Mouse (Mus musculus) liver, postnatal 0 days (tissue): Measurements from ENCODE around the gene Clec10a. TPM values are rescaled to one million over a fixed set of nuclear protein-coding genes. Genes with fewer than 3 reads are reported as not detected.

Source experiments
- ATAC-seq: fragments of 200-750 bp; cut with Nextera tagmentation; 2 replicates; pipeline ENCODE4 v1.8.0; 2017; ENCODE audit warnings: mild to moderate bottlenecking, moderate library complexity
- DNase-seq: peaks from one replicate; pipeline ENCODE4 v3.0.0-alpha.2; 2016
- H3K27ac ChIP-seq: fragments of 300-500 bp; sonication (generic); 2 replicates; pipeline ENCODE4 v1.5.1; 2014; ENCODE audit warnings: antibody characterized with exemption, moderate library complexity, mild to moderate bottlenecking, low read depth
- H3K27me3 ChIP-seq: fragments of 300-500 bp; sonication (generic); 2 replicates; pipeline ENCODE4 v1.6.1; 2014; ENCODE audit warnings: low read length, control low read depth, mixed read lengths; ENCODE audit not compliant: insufficient read depth
- H3K36me3 ChIP-seq: fragments of 300-500 bp; sonication (generic); replicated peaks from 2 replicates; pipeline ENCODE4 v1.6.1; 2014; ENCODE audit warnings: mild to moderate bottlenecking, control low read depth, low read length, moderate library complexity, mixed read lengths; ENCODE audit not compliant: insufficient read depth
- H3K4me1 ChIP-seq: fragments of 300-500 bp; sonication (generic); 2 replicates; pipeline ENCODE4 v1.6.1; 2014; ENCODE audit warnings: antibody characterized with exemption, mild to moderate bottlenecking, control low read depth; ENCODE audit not compliant: insufficient read depth
- H3K4me2 ChIP-seq: fragments of 300-500 bp; sonication (generic); 2 replicates; pipeline ENCODE4 v1.6.1; 2014; ENCODE audit warnings: low read depth, mild to moderate bottlenecking, low read length, moderate library complexity, mixed read lengths
- H3K4me3 ChIP-seq: fragments of 300-500 bp; sonication (generic); 2 replicates; pipeline ENCODE4 v1.5.1; 2014; ENCODE audit warnings: low read depth, low read length
- H3K9ac ChIP-seq: fragments of 300-500 bp; sonication (generic); replicated peaks from 2 replicates; pipeline ENCODE4 v1.6.1; 2014; ENCODE audit warnings: mild to moderate bottlenecking, moderate library complexity
- H3K9me3 ChIP-seq: fragments of 300-500 bp; sonication (generic); 2 replicates; pipeline ENCODE4 v1.6.1; 2016; ENCODE audit warnings: mild to moderate bottlenecking, control low read depth, low read length, mixed read lengths
- CTCF ChIP-seq: sonication (generic); IDR thresholded peaks from 2 replicates; pipeline ENCODE4 v1.5.1; 2016; ENCODE audit warnings: antibody characterized with exemption, low read depth
- EP300 ChIP-seq: IDR thresholded peaks from 2 replicates; pipeline ENCODE4 v1.6.1; 2016; ENCODE audit warnings: antibody characterized with exemption, low read depth, mild to moderate bottlenecking
- WGBS: fragments of 180-500 bp; shearing (Covaris S2); extraction: QIAGEN DNeasy Blood & Tissue Kit; methylation state at CpG from one replicate; pipeline ENCODE4 v1.1.7; 2014; ENCODE audit not compliant: insufficient replicate concordance; 5-methylcytosine and 5-hydroxymethylcytosine counted together
- polyA plus RNA-seq: library from polyadenylated mRNA; unstranded; fragments of >200 nt; fragmentation: Nextera tagmentation; extraction: Ambion mirVana; gene quantifications from 2 replicates; pipeline ENCODE4 v1.2.1, GENCODE M21; 2015

Gene Clec10a
- polyA plus RNA-seq, 1 experiment from 2014 or later = 0.81 TPM

DNA sequence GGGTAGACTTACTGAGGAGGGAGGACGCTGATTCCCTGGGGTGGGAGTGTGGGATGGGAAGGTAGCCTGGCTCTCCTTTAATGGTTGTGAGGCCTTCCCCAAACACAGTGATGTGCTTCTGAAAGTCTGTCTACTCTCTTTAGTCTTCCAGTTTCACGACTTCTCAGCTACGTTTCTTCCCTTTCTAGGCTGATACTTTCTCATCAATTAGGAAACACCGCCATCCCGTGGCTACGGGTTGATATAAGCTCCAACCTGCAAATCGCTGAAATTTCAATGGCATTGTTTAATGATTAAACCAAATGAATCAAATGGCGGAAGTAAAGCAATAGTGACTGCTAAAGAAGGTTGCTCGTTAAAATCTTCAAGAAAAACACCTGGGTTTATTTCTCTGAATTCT, 56.9 kb downstream of the Clec10a start:
- no peaks in the 10 kb centered on the region for H3K36me3 ChIP-seq
- peak; percentile 78 for TF ChIP-seq CTCF
- TF ChIP-seq EP300 = no peak
- no peak overlapping the region for H3K4me3 ChIP-seq
- H3K9ac ChIP-seq = no peak overlapping the region
- peak overlapping the region; percentile 64; the same call in 1 of the 2 replicates for H3K4me2 ChIP-seq
- H3K4me1 ChIP-seq = peaks cover 16% of the 10 kb centered on the region
- peaks cover 35% of the 10 kb centered on the region for H3K27me3 ChIP-seq
- WGBS = 5% methylated on average over 9 of the region's 9 CpGs
- H3K9me3 ChIP-seq = no peaks in the 10 kb centered on the region
- no peak overlapping the region for H3K27ac ChIP-seq
- peak; percentile 24; the same call in 1 of the 2 replicates for ATAC-seq
- DNase-seq = peak; percentile 74

GRCm38 (mm10) chr11:70213736-70214135, 57.7 kb downstream of the Clec10a start:
- 9% methylated on average over 26 of the region's 26 CpGs for WGBS

GRCm38 (mm10) chr11:70214191-70214855, 58.3 kb downstream of the Clec10a start:
- Histone ChIP-seq H3K9me3 (no peaks in the 10 kb centered on the region), H3K4me2 (peak overlapping the region; percentile 64), H3K36me3 (no peaks in the 10 kb centered on the region), H3K27me3 (peaks cover 35% of the 10 kb centered on the region), H3K9ac (peak overlapping the region; percentile 34; the same call in 1 of the 2 replicates), H3K4me1 (peaks cover 13% of the 10 kb centered on the region), H3K27ac (no peak overlapping the region), H3K4me3 (peak overlapping the region; percentile 32)
- WGBS = 2% methylated on average over 42 of the region's 46 CpGs
- TF ChIP-seq CTCF = no peak
- peak; percentile 40 for ATAC-seq
- DNase-seq = no peak

More at GRCm38 (mm10) chr11:70213736-70214135, 57.7 kb downstream of the Clec10a start:
- no peak overlapping the region for H3K9ac ChIP-seq
- H3K9me3 ChIP-seq = no peaks in the 10 kb centered on the region
- peaks cover 13% of the 10 kb centered on the region for H3K4me1 ChIP-seq
- no peak overlapping the region for H3K27ac ChIP-seq
- H3K36me3 ChIP-seq = no peaks in the 10 kb centered on the region
- peak overlapping the region; percentile 32 for H3K4me3 ChIP-seq
- peaks cover 35% of the 10 kb centered on the region for H3K27me3 ChIP-seq
- DNase-seq (no peak), ATAC-seq (peak; percentile 26; the same call in 1 of the 2 replicates)
- H3K4me2 ChIP-seq = peak overlapping the region; percentile 64
- TF ChIP-seq EP300 (no peak), CTCF (no peak)

DNA sequence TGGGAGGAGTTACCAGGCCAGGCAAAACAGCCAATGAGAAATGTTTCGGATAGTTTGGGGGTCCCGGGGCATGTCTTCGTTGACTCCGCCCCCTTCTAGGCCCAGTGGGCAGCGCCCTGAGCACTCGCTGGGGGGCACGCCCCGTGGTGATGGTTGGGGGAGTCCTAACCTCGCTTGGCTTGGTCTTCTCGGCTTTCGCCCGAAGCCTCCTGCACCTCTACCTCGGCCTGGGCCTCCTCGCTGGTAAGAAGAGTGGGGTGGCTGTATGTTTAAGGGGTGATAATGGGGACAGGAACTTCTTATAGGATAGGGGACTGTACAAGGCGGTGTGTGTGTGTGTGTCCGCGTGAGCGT, 58.8 kb downstream of the Clec10a start:
- peaks cover 13% of the 10 kb centered on the region for H3K4me1 ChIP-seq
- H3K9me3 ChIP-seq = no peaks in the 10 kb centered on the region
- 14% methylated on average over 18 of the region's 18 CpGs for WGBS
- H3K4me3 ChIP-seq = peak overlapping the region; percentile 32; the same call in 1 of the 2 replicates
- DNase-seq (no peak), ATAC-seq (no peak)
- no peaks in the 10 kb centered on the region for H3K36me3 ChIP-seq
- no peak overlapping the region for H3K9ac ChIP-seq
- peaks cover 35% of the 10 kb centered on the region for H3K27me3 ChIP-seq
- H3K27ac ChIP-seq = no peak overlapping the region
- TF ChIP-seq CTCF = no peak
- TF ChIP-seq EP300 = no peak
- peak overlapping the region; percentile 64 for H3K4me2 ChIP-seq

DNA sequence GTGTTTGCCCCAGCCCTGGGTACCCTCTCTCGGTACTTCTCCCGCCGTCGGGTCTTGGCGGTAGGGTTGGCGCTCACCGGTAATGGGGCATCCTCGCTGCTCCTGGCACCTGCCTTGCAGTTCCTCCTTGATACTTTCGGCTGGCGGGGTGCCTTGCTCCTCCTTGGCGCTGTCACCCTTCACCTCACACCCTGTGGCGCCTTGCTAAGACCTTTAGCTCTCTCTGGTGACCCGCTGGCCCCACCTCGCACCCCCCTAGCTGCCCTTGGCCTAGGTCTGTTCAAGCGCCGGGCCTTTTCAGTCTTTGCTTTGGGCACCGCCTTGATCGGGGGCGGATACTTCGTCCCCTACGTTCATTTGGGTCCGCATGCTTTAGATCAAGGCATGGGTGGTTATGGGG, 59.3 kb downstream of the Clec10a start:
- Histone ChIP-seq H3K27ac (no peak overlapping the region), H3K9ac (no peak overlapping the region), H3K4me1 (peaks cover 17% of the 10 kb centered on the region), H3K36me3 (no peaks in the 10 kb centered on the region), H3K4me2 (no peak overlapping the region), H3K4me3 (0 out of 2 replicates have a peak overlapping the region, but pooled peaks have one; percentile 32), H3K27me3 (peaks cover 35% of the 10 kb centered on the region), H3K9me3 (no peaks in the 10 kb centered on the region)
- TF ChIP-seq EP300 = no peak
- TF ChIP-seq CTCF = no peak
- WGBS = 29% methylated on average over 22 of the region's 22 CpGs
- DNase-seq (no peak), ATAC-seq (no peak)

- Histone ChIP-seq H3K4me1 (peaks cover 22% of the 10 kb centered on the region), H3K27me3 (peaks cover 35% of the 10 kb centered on the region), H3K9ac (no peak overlapping the region), H3K36me3 (no peaks in the 10 kb centered on the region), H3K27ac (no peak overlapping the region), H3K4me2 (no peak overlapping the region), H3K4me3 (no peak overlapping the region), H3K9me3 (no peaks in the 10 kb centered on the region)
- WGBS = 78% methylated on average over 3 of the region's 3 CpGs
- DNase-seq (no peak), ATAC-seq (no peak)
- TF ChIP-seq CTCF = no peak
- no peak for TF ChIP-seq EP300
These were observed 60.1 kb downstream of the Clec10a start for GRCm38 (mm10) chr11:70216103-70216502.
